Mouse (Mus musculus) liver, adult 2 months (tissue): Measurements from ENCODE around the gene Galnt11.

ENCODE experiments used
- CTCF ChIP-seq: fragments of 200-500 bp; IDR thresholded peaks from 2 replicates; pipeline ENCODE4 v1.5.1; 2011; ENCODE audit warnings: low read depth, low read length, control low read depth
- POLR2A ChIP-seq: fragments of 200-500 bp; IDR thresholded peaks from 2 replicates; pipeline ENCODE4 v1.6.1; 2011; ENCODE audit warnings: low read length, control low read depth; ENCODE audit not compliant: insufficient read depth; ENCODE audit errors: extremely low read depth

- TF ChIP-seq CTCF (no peak), POLR2A (no peak)
Measured at GRCm38 (mm10) chr5:25243101-25243500, 21.4 kb downstream of the Galnt11 start.
